Mouse (Mus musculus): ENCODE results near the gene Ptbp1. TPM values are rescaled to one million over a fixed set of nuclear protein-coding genes. Genes with fewer than 3 reads are reported as not detected.

Gene Ptbp1
- total RNA-seq, 2 experiments from 2014 or later: 40.2 to 51.9 TPM

DNA sequence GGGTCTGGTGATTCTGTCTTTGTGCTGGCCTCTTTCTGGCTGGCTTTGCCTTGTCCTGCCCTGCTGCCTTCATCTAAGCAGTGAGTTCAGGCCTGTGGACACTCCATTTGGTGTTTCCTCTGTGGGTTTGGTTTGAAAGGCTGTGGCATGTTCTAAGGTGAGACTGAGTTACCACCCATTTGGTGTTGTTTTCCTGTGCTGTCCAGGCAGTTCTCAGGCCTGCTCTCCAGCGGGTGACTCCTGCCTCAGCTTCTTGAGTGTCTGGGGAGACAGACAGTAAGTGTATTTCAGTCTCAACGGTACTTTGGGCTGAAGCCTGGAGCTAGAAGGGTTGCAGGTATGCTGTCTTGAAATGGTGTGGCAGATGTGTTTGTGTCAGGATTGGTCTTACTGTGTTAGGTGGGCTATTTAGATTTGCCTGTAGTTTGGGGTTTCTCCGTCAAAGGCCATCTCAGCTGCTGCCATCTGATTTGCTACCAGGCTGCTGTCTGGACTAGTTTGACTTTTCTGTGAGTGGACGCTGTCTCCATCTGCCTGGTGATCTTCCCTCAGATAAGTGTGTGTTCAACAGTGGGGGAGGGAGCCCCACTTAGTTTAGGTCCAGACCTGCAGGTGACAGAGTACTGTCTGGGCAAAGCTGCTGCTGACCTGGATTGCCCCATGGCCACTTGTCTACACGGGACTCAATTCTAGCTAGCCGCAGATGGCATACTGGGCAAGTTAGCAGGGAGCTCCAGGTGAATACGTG is 2.7 kb downstream of the Ptbp1 start:
- intact Hi-C loops (cut with DNase I): no loop called here
- no peak for DNase-seq (ENCODE audit: low spot score in 2 of 2)

DNA sequence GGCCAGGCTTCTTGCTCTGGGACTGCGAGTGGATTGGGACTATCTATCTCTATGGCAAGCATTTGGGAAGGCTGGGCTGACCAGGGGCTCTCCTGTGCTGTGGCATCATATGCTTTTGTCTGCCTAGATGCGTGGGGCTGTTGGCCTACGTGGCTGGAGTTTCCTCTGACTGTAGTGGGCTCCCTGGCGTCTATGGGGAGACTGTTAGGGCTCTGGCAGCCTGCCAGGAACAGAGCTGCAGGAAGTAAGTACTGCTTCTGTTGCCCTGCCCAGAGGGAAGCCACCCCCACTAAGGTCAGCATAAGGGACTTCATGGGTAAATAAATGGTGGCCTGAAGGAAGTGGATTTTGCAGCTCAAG is 3.2 kb downstream of the Ptbp1 start:
- no peak for DNase-seq (ENCODE audit: low spot score in 2 of 2)
- intact Hi-C loops (cut with DNase I): no loop called here

DNA sequence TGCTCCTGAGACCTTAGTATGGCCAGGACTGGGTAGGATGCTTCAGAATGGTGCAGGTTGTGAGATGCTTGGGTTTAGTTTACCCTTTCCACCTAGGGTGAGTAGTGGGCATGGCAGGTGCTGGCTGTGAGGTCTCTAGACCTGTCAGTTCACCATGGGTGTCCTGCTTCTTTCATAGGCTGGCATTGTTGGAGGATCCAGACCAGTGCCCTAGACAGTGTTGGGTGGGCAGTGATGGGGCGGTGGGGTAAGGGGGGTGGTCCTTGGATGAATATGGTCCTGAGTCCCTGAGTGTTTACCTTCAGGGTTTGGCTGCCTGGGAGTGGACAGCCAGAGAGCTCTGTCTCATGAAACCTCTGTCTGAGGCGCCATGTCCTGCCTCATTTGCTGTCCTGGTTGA is 3.7 kb downstream of the Ptbp1 start:
- intact Hi-C loops (cut with DNase I): no loop called here
- no peak for DNase-seq (ENCODE audit: low spot score in 2 of 2)

DNA sequence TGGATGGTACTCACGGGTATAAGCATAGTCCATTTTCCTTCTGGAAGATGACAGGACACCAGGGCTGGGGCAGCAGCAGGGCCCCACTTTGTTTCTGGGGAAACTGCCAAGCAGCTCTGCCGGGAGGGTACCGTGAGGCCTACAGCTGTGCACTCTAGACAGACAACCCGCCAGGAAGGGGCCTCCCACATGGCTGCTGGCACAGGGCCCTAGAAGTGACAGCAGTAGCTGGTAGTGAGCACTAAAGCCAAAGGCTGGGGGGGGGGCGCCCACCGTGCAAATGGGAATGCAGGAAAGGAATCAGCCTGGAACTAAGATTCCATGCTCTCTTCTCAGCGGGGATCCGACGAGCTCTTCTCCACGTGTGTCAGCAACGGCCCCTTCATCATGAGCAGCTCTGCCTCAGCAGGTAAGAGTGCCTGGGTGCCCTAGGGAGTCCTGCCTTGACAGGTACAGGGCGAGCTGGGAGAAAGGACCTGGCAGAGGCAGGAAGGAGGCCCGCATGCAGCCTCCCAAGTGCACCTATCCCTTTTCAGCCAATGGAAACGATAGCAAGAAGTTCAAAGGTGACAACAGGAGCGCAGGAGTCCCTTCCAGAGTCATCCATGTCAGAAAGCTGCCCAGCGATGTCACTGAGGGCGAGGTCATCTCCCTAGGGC is 4.3 kb downstream of the Ptbp1 start:
- intact Hi-C loops (cut with DNase I): no loop called here
- DNase-seq (ENCODE audit: low spot score in 2 of 2): peak in 1 of 2 experiments; percentile 67

DNA sequence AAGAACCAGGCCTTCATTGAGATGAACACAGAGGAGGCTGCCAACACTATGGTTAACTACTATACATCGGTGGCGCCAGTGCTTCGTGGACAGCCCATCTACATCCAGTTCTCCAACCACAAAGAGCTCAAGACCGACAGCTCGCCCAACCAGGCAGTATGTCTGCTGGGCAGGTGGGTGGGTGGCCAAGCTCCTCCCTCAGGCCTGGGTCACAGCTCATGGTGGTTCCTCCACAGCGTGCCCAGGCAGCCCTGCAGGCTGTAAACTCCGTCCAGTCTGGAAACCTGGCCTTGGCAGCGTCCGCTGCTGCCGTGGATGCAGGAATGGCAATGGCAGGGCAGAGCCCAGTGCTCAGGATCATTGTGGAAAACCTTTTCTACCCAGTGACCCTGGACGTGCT is 4.9 kb downstream of the Ptbp1 start:
- no peak for DNase-seq (ENCODE audit: low spot score in 2 of 2)
- intact Hi-C loops (cut with DNase I): no loop called here

DNA sequence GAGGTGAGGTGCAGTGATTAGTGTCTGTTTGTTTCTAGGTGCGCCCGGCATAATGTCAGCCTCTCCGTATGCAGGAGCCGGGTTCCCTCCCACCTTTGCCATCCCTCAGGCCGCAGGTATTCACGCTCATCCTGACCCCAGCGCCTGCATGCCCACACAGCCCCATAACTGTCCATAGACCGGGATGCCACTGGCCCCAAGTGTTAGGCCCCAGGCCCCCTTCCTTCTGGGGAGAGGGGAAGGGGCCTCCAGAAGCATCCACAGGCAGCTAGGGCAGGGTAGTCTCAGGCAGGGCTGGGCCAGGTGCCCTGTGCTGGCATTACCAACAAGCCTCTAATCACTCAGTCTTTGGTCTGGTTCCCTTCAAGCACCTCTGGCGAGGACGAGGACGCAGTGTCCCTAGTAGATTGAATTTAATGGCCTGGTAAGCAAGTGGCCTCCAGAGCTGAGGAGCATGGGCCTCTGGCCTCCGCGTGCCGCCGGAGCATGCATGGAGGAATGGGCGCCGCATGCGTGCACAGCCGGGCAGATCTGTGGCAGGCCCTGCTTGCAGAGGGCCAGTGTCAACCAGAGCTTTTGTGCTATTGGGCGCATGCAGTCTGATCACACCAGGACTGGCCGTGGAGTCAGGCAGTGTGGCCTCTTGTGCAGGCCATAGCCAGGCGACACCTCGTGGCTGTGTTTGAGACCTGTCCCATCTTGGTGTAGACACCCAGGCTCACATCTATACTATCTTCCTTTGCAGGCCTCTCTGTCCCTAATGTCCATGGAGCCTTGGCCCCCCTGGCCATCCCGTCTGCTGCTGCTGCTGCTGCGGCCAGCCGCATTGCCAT is 6.1 kb downstream of the Ptbp1 start:
- intact Hi-C loops (cut with DNase I): no loop called here
- no peak for DNase-seq (ENCODE audit: low spot score in 2 of 2)

DNA sequence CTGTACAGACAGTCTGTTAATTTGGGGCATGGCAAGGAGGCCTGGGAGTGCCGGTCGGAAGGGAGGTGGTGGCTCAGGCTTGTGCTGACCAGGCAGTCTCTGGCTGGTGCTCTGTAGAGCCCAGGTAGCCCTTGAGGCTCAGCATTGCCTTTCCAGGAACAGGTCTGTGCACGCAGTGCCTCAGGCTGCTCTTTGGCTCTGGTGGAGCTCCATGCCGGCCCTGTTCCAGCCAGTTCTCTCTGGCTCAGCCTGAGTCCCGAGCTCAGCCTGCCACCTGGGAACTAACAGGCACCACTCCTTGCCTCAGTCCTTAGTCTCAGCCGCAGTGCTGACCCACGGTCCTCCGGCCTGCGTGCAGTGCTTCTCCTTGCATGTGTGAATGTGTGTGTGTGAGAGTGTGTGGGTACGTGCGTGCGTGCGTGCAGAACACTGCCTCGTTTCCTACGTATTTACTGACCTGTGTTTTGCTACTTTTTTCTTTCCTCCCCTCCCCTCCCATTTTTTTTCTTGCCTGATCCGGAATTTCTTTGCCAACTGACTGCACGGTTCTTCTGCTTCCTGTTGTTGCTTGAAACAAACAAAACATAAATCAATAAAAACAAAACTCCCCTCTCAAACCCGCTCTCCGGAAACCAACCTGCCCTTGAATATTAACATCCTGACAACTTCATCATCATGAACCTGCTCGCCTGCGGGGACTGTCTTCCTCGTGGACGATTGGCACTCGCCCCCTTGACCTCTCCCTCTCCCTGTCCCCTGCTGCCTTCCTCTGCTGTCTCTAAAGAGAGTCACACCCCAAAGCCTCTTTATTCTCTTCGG is 7.2 kb downstream of the Ptbp1 start:
- no peak for DNase-seq (ENCODE audit: low spot score in 2 of 2)

DNA sequence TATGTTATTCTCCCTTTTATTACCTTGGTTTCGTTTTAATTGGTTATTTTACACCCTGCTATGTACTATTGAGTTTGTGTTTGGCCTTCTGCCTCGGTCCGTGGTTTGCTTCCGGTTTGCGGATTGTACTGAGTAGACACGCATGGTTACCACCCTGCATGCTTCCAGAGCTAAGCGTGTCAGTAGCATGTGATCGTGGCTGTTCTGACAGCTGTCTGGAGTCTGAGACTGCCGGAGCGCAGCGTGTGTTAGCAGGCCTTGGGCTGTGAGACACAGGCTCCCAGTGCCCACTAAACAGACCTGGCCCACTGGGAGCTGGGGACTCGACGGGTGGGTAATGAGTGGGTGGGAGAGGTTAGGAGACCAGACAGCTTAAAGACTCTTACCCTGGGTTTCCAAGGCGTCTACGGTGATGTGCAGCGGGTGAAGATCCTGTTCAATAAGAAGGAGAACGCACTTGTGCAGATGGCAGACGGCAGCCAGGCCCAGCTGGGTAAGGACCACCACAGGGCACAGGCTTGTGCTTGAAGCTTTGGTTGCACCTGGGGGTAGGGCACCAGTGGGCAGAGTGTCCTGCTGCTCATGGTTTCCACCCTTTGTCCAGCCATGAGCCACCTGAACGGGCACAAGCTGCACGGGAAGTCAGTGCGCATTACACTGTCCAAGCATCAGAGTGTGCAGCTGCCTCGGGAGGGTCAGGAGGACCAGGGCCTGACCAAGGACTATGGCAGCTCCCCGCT is 8.0 kb downstream of the Ptbp1 start:
- intact Hi-C loops (cut with DNase I): no loop called here
- no peak for DNase-seq (ENCODE audit: low spot score in 2 of 2)

More for the DNA sequence above, 7.2 kb downstream of the Ptbp1 start:
- intact Hi-C loops (cut with DNase I): no loop called here

DNA sequence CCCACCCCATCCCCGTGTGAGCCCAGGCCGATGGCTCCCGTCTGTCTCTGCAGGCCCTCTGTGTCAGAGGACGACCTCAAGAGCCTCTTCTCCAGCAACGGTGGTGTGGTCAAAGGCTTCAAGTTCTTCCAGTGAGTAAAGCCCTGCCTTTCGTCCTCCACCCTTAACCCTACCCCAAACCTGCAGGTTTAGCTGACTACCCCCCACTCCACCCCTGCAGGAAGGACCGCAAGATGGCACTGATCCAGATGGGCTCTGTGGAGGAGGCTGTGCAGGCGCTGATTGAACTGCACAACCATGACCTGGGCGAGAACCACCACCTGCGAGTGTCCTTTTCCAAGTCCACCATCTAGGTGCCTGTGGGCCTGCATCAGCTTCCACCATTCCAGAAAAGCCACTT is 8.7 kb downstream of the Ptbp1 start:
- no peak for DNase-seq (ENCODE audit: low spot score in 2 of 2)
- intact Hi-C loops (cut with DNase I): no loop called here

DNA sequence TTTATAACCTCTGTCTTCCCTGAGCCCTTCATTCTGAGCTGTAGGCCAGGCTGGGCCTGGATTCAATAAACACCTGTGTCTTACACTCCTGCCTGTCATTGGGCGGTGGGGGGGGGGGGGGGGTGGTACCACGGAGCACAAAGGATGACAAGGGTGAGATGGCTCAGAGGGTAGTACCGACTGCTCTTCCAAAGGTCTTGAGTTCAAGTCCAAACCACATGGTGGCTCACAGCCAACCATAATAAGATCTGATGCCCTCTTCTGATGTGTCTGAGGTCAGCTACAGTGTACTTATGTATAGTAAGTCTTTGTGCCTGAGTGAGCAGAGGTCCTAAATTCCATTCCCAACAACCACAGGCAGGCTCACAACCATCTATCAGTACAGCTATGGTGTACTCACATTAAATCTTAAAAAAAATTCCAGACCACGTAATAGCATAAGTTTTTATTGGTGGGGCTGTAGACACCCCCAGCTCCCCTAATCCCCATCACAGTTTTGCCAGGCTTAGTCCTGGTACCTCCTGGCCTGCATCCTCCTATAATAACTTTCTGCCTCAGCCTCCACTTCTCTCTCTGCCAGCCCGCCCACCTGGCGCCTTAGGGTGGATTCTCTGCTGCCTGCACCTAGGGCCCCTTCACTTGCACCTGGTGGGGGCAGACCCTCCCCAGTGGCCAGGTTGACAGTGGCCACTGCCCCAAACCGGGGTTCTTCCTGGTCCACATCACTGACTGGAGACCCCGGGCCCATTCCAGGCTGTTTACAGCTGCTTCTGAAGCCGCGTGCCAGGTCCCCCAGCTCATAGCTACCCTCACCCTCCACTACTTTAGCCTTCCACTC is 10.3 kb downstream of the Ptbp1 start:
- no peak for DNase-seq (ENCODE audit: low spot score in 2 of 2)
- intact Hi-C loops (cut with DNase I): no loop called here

DNA sequence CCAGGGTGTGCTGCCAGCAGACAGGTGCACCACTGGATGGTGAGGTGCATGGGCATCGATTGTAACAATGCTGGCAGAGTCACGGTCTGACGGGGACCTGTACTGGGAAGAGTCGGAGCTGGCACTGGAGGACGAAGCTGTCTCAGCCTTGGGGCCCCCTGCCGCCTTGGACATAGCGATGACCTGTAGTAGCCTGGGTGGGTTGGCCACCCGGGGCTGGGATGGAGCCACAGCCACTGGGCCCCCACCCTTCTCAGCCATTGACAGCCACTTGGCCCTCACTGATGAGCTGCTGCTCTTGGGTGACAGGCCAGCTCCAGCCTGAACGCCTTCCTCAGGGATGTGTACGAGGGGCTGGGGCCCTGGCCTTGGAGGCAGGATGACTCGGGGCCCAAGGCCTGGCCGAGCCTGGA is 11.0 kb downstream of the Ptbp1 start:
- no peak for DNase-seq (ENCODE audit: low spot score in 2 of 2)
- intact Hi-C loops (cut with DNase I): no loop called here

DNA sequence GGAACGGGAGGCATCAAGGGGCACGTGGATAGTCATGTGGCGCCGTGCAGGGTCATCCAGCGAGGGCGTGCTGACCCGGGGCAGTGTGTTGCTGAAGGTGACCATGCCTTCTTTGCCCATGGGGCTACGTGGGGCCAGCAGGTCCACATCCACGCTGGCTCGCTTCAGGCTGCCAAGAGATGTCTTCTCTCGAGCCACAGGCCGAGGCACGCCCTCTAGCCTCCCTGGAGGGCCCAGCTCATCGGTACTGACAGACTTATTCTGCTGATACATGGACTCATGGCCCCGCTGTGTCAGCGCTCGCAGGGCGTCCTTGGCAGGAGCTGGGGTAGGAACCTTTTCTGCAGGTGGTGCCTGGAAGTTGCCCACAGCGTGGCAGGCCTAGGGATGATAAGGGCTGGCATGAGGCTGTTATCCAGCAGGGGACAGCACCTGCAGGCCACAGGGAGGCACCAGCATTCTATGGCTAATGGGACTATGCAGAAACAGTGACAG is 11.6 kb downstream of the Ptbp1 start:
- intact Hi-C loops (cut with DNase I): no loop called here
- no peak for DNase-seq (ENCODE audit: low spot score in 2 of 2)

DNA sequence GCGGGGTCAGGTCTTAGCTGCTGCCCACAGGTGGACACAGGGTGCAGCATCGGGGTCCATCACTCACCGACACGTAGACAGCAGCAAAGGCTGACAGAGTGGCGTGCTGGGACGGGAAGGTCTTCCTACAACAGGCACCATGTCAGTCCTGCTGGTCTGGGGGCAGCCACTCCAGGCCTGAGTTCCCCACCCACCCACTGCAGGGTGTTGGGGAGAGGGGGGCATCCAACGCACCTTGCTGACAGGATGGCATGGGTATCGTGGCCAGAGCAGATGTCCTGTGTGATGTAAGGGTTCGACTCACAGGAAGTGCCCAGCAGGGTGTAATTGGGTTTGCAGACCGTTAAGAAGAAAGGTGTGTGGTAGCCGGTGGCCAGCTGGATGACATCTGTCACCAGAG is 12.4 kb downstream of the Ptbp1 start:
- intact Hi-C loops (cut with DNase I): no loop called here
- DNase-seq (ENCODE audit: low spot score in 2 of 2): no peak

DNA sequence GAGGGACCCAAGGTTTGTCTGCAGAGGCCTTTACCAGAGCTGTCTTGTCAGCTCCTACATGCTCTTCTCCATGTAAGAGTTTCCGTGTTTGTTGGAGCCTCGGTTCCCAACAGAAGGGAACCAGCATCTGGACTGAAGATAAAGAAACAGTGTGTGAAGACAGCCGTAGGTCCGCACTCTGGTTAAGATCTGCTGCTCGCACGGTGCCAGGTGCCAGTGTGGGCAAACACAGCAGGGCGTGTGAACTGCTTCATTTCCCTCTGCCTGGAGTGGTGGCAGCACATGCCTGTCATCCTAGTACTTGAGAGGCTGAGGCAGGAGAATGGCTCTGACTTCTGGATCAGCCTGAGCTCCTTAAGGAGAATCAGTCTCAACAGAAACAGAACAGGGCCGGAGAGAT is 17.6 kb downstream of the Ptbp1 start:
- DNase-seq (ENCODE audit: low spot score in 2 of 2): no peak
- intact Hi-C loops (cut with DNase I): no loop called here

DNA sequence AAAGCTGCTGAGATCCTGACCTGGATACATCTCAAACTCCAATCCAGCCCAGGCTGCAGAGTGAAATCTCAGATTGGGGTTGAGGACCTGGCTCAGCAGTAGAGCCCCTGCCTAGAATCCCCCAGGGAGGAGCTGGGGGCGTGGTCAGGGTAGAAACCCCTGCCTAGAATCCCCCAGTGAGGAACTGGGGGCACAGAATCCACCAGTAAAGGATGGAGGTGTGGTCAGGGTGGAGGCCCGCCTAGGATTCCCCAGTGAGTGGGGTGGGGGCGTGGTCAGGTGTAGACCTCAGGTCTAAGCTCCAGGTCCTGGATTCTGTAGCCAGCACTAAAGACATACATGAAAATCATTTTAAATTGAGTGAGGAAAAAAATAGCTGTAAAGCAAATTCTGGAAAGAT is 18.6 kb downstream of the Ptbp1 start:
- intact Hi-C loops (cut with DNase I): no loop called here
- no peak for DNase-seq (ENCODE audit: low spot score in 2 of 2)

DNA sequence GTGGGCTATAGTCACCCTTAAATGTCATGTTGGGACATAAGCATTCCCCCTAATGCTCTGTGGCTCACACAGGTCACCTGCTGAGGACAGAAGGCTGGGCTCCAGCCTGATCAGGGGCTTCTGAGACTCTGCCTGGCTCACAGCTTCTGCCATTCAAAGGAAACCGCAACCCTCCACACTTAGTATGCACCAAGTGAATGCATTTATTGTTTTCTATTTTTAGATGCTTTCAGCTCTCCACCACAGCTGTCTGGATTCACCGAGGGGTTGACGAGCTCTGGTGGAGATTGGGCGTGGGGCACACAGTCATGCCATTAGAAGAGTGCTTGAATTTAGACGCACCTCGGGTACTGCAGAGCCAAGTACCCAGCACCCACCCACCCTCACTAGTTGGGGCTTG is 19.1 kb downstream of the Ptbp1 start:
- intact Hi-C loops (cut with DNase I): no loop called here

DNA sequence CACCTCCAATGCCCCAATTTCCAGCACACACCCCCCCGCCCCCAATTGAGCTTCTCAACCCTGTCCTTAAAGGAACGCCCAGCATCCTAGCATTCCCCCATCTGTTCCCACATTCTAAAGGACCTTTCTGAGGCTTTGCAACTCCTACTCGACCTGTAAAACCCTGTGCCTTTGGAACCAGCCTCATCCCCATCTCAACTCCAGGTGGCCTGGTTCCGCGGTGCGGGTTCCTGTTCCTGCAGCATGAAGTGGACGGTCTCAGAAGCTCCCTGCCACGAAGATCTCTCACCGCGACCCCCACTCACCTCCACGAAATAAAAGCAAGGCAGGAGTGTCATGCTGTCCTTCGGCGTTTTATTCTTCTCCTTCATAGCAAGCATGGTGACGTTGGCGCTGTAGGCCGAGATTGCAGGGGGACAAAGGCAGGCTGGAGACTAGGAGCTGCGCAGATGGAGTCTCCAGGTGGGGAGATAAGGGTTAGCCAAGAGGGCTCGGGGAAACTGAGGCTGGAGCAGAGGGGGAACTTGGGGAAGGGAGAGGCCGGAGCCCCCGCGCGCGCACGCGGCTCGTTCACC is 19.6 kb downstream of the Ptbp1 start:
- no peak for DNase-seq (ENCODE audit: low spot score in 2 of 2)
- intact Hi-C loops (cut with DNase I): loop anchor here (2.0 kb wide), 1 partner anchor 19 kb away; the partner anchor contains the start of gene Ptbp1

More for the DNA sequence above, 19.1 kb downstream of the Ptbp1 start:
- no peak for DNase-seq (ENCODE audit: low spot score in 2 of 2)

Measured in left cerebral cortex, postnatal 36 days (tissue).